Mouse (Mus musculus): ENCODE measurements around the gene Foxo4. TPM values are rescaled to one million over a fixed set of nuclear protein-coding genes. Genes with fewer than 3 reads are reported as not detected.
A peak's percentile ranks its signal among the peaks of the same experiment; 100 is the strongest.

The Foxo4 gene
- polyA plus RNA-seq, 1 experiment, result 32.2 TPM

DNA sequence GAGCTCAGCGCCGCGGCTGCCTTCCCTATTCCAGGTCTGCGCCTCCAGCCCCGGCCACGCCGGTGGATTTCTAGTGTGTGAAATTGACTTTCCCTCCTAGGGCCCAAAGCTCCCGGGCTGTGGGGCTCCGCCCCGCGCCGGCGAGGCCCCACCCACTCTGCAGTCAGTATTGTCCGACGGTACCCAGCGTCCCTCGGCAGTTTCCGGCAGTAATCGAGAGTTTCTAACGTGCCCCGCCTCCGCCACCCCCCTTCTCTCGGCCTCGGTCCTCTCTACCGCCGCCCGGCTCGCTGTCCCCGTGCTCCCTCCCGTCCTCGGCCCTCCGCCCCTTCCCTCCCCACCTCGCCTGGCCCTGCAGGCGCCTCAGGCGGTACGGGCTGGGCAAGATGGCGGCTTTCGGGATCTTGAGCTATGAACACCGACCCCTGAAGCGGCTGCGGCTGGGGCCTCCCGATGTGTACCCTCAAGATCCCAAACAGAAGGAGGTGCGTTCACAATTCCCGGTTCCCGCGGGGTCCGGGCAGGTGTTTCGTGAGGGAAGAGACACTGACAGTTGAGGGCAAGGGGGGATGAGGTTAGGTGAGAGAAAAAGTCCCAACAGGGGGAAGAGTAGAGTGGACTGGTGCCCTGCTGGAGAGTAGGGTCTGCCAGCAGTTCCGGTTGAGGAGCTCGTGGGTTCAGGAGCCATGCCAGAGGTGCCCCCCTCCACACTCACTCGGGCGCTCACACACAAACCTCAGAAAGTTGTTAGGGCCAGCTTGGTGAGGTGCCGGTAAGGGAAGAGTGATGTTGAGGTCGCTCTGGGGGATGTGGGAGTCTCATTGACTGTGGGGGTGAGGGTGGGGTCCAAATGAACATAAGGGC, 19.8 kb downstream of the Foxo4 start, which contains the start of gene Med12:
Med12 (plus strand) TSS at position 156 of the 864 bp plus-strand sequence.
- 13% methylated on average over 50 of the region's 54 CpGs for WGBS
- Histone ChIP-seq H3K27ac (ENCODE audit: insufficient read depth, low read depth, low read length) (0 out of 2 replicates have a peak within 1 kb of the TSS, but pooled peaks have one; percentile 64), H3K27me3 (ENCODE audit: control insufficient read depth, insufficient read depth, low read length) (no peaks in the 10 kb centered on the region), H3K4me1 (ENCODE audit: control insufficient read depth, insufficient read depth, insufficient read length, low read length) (peaks cover 4% of the 10 kb centered on the region; the same call in 1 of the 2 replicates), H3K36me3 (ENCODE audit: control insufficient read depth, insufficient read depth, low read length) (peaks cover 13% of the 10 kb centered on the region), H3K4me3 (ENCODE audit: low read depth, low read length) (peak within 1 kb of the TSS; percentile 98)
- TF ChIP-seq CTCF (IDR thresholded peaks at IDR 0.05; ENCODE audit: extremely low read depth, insufficient read length, insufficient replicate concordance, low read depth, low read length) (no peak), POLR2A (IDR thresholded peaks at IDR 0.05; ENCODE audit: low read depth, low read length) (no peak)

GRCm38 (mm10) chrX:101282813-101283212, 28.5 kb downstream of the Foxo4 start:
- peaks cover 57% of the 10 kb centered on the region for H3K36me3 ChIP-seq (ENCODE audit: control insufficient read depth, insufficient read depth, low read length)
- no peak overlapping the region for H3K27ac ChIP-seq (ENCODE audit: insufficient read depth, low read depth, low read length)
- 80% methylated on average over 6 of the region's 6 CpGs for WGBS

DNA sequence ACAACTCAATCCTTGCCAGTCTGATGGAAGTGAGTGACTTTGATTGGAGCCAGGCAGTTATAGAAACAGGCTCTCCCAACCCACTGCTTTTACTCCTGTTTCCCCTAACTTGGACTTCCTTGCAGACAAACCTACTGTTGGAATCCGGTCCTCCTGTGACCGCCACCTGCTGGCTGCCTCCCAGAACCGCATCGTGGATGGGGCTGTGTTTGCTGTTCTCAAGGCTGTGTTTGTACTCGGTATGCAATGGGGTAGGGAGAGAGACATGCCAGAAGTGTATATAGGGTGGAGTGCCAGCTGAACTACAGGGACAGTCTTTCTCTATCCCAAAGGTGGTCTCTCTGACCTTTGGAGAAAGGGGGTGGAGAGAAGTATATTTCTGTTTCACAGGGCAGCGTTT, 31.2 kb downstream of the Foxo4 start:
- no peak overlapping the region for H3K27ac ChIP-seq (ENCODE audit: insufficient read depth, low read depth, low read length)
- H3K27me3 ChIP-seq (ENCODE audit: control insufficient read depth, insufficient read depth, low read length), result no peaks in the 10 kb centered on the region
- no peak overlapping the region for H3K4me3 ChIP-seq (ENCODE audit: low read depth, low read length)
- TF ChIP-seq POLR2A (IDR thresholded peaks at IDR 0.05; ENCODE audit: low read depth, low read length), result no peak
- TF ChIP-seq CTCF (IDR thresholded peaks at IDR 0.05; ENCODE audit: extremely low read depth, insufficient read length, insufficient replicate concordance, low read depth, low read length), result peak; percentile 63; the same call in 1 of the 2 replicates
- H3K36me3 ChIP-seq (ENCODE audit: control insufficient read depth, insufficient read depth, low read length), result peaks cover 65% of the 10 kb centered on the region
- H3K4me1 ChIP-seq (ENCODE audit: control insufficient read depth, insufficient read depth, insufficient read length, low read length), result no peaks in the 10 kb centered on the region
- 29% methylated on average over 6 of the region's 6 CpGs for WGBS

More at GRCm38 (mm10) chrX:101282813-101283212, 28.5 kb downstream of the Foxo4 start:
- Histone ChIP-seq H3K4me3 (ENCODE audit: low read depth, low read length) (no peak overlapping the region), H3K4me1 (ENCODE audit: control insufficient read depth, insufficient read depth, insufficient read length, low read length) (no peaks in the 10 kb centered on the region), H3K27me3 (ENCODE audit: control insufficient read depth, insufficient read depth, low read length) (no peaks in the 10 kb centered on the region)
- TF ChIP-seq CTCF (IDR thresholded peaks at IDR 0.05; ENCODE audit: extremely low read depth, insufficient read length, insufficient replicate concordance, low read depth, low read length) (no peak), POLR2A (IDR thresholded peaks at IDR 0.05; ENCODE audit: low read depth, low read length) (no peak)

- Histone ChIP-seq H3K36me3 (ENCODE audit: control insufficient read depth, insufficient read depth, low read length) (peaks cover 64% of the 10 kb centered on the region), H3K27me3 (ENCODE audit: control insufficient read depth, insufficient read depth, low read length) (no peaks in the 10 kb centered on the region), H3K4me3 (ENCODE audit: low read depth, low read length) (no peak overlapping the region), H3K4me1 (ENCODE audit: control insufficient read depth, insufficient read depth, insufficient read length, low read length) (no peaks in the 10 kb centered on the region), H3K27ac (ENCODE audit: insufficient read depth, low read depth, low read length) (no peak overlapping the region)
- WGBS, result 92% methylated on average over 14 of the region's 14 CpGs
- no peak for TF ChIP-seq CTCF (IDR thresholded peaks at IDR 0.05; ENCODE audit: extremely low read depth, insufficient read length, insufficient replicate concordance, low read depth, low read length)
- TF ChIP-seq POLR2A (IDR thresholded peaks at IDR 0.05; ENCODE audit: low read depth, low read length), result no peak
Observed at GRCm38 (mm10) chrX:101285953-101286670, 31.8 kb downstream of the Foxo4 start.

DNA sequence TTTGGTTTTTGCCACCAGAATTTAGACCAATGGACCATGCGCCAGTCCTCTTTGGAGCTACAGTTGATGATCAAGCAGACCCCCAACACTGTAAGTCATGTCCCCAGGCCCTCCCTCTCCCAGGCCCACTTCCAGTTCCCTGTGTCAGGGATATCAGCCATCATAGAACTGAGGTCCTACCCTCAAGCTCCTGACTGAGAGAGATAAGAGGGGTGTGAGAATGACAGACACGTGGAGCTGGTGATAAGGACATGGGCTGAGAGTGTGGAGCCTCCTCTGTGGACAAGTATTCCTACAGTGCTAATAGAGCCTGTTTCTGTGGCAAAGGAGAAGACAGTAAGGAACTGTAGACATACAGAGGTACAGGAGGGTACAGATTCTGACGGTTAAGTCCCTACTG, 33.2 kb downstream of the Foxo4 start:
- Histone ChIP-seq H3K36me3 (ENCODE audit: control insufficient read depth, insufficient read depth, low read length) (peaks cover 61% of the 10 kb centered on the region), H3K4me3 (ENCODE audit: low read depth, low read length) (no peak overlapping the region), H3K4me1 (ENCODE audit: control insufficient read depth, insufficient read depth, insufficient read length, low read length) (no peaks in the 10 kb centered on the region), H3K27ac (ENCODE audit: insufficient read depth, low read depth, low read length) (no peak overlapping the region), H3K27me3 (ENCODE audit: control insufficient read depth, insufficient read depth, low read length) (no peaks in the 10 kb centered on the region)
- TF ChIP-seq CTCF (IDR thresholded peaks at IDR 0.05; ENCODE audit: extremely low read depth, insufficient read length, insufficient replicate concordance, low read depth, low read length) (no peak), POLR2A (IDR thresholded peaks at IDR 0.05; ENCODE audit: low read depth, low read length) (no peak)
- 79% methylated on average over 3 of the region's 3 CpGs for WGBS

DNA sequence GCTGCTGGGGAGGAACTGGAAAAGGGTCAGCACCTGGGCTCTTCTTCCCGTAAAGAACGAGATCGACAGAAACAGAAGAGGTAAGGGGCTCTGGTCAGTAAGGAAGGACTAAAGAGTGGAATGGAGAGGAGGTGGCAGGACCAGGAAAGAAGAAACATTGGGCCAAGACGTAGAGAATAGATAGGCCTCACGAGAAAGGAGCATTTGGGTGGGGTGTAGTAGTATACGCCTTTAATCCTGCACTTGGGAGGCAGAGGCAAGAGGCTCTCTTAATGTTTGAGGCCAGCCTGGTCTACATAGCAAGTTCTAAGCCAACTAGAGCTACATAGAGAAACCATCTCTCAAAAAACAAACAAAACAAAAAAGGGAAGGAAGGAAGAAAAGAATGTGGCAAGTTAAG, 34.1 kb downstream of the Foxo4 start:
- 90% methylated on average over 6 of the region's 6 CpGs for WGBS
- no peaks in the 10 kb centered on the region for H3K27me3 ChIP-seq (ENCODE audit: control insufficient read depth, insufficient read depth, low read length)
- H3K36me3 ChIP-seq (ENCODE audit: control insufficient read depth, insufficient read depth, low read length), result peaks cover 61% of the 10 kb centered on the region
- no peak overlapping the region for H3K27ac ChIP-seq (ENCODE audit: insufficient read depth, low read depth, low read length)
- no peak overlapping the region for H3K4me3 ChIP-seq (ENCODE audit: low read depth, low read length)
- TF ChIP-seq POLR2A (IDR thresholded peaks at IDR 0.05; ENCODE audit: low read depth, low read length) (no peak), CTCF (IDR thresholded peaks at IDR 0.05; ENCODE audit: extremely low read depth, insufficient read length, insufficient replicate concordance, low read depth, low read length) (no peak)
- H3K4me1 ChIP-seq (ENCODE audit: control insufficient read depth, insufficient read depth, insufficient read length, low read length), result no peaks in the 10 kb centered on the region

- TF ChIP-seq CTCF (IDR thresholded peaks at IDR 0.05; ENCODE audit: extremely low read depth, insufficient read length, insufficient replicate concordance, low read depth, low read length) (no peak), POLR2A (IDR thresholded peaks at IDR 0.05; ENCODE audit: low read depth, low read length) (no peak)
- no peak overlapping the region for H3K27ac ChIP-seq (ENCODE audit: insufficient read depth, low read depth, low read length)
- no peak overlapping the region for H3K4me3 ChIP-seq (ENCODE audit: low read depth, low read length)
- H3K4me1 ChIP-seq (ENCODE audit: control insufficient read depth, insufficient read depth, insufficient read length, low read length), result no peaks in the 10 kb centered on the region
- 89% methylated on average over 7 of the region's 7 CpGs for WGBS
- H3K36me3 ChIP-seq (ENCODE audit: control insufficient read depth, insufficient read depth, low read length), result peaks cover 62% of the 10 kb centered on the region
- no peaks in the 10 kb centered on the region for H3K27me3 ChIP-seq (ENCODE audit: control insufficient read depth, insufficient read depth, low read length)
Observed at GRCm38 (mm10) chrX:101289037-101289436, 34.7 kb downstream of the Foxo4 start.
